Mouse (Mus musculus): ENCODE results near the gene Ppm1j. TPM values are rescaled to one million over a fixed set of nuclear protein-coding genes. Genes with fewer than 3 reads are reported as not detected.

The Ppm1j gene
- total and polyA plus RNA-seq, 2 experiments from 2014 or later = 0.58 to 0.99 TPM

GRCm38 (mm10) chr3:104782061-104782681, 1.3 kb downstream of the Ppm1j start:
- peaks cover 50% of the 10 kb centered on the region for H3K27me3 ChIP-seq (ENCODE audit: insufficient read depth, low read length)
- no peak for TF ChIP-seq CTCF (IDR thresholded peaks at IDR 0.05; ENCODE audit: low read depth)
- H3K4me1 ChIP-seq (ENCODE audit: insufficient read depth, low read length) = peaks cover 5% of the 10 kb centered on the region; the same call in 1 of the 2 replicates
- H3K9me3 ChIP-seq (ENCODE audit: low read length) = no peaks in the 10 kb centered on the region
- H3K9ac ChIP-seq (replicated peaks; ENCODE audit: low read length) = no peak overlapping the region
- no peak overlapping the region for H3K4me3 ChIP-seq (ENCODE audit: low read length)
- H3K27ac ChIP-seq = no peak overlapping the region
- no peak for DNase-seq (ENCODE audit: low spot score)
- peak overlapping the region; percentile 73 for H3K4me2 ChIP-seq (ENCODE audit: low read depth, low read length)
- no peak for ATAC-seq
- no peaks in the 10 kb centered on the region for H3K36me3 ChIP-seq (ENCODE audit: insufficient read depth, low read length)
- WGBS = 19% methylated on average over 12 of the region's 12 CpGs

GRCm38 (mm10) chr3:104783971-104784500, 3.2 kb downstream of the Ppm1j start:
- ATAC-seq (no peak), DNase-seq (ENCODE audit: low spot score) (no peak)
- WGBS = 50% methylated on average over 14 of the region's 14 CpGs
- TF ChIP-seq CTCF (IDR thresholded peaks at IDR 0.05; ENCODE audit: low read depth) = no peak
- Histone ChIP-seq H3K9me3 (ENCODE audit: low read length) (no peaks in the 10 kb centered on the region), H3K36me3 (ENCODE audit: insufficient read depth, low read length) (no peaks in the 10 kb centered on the region), H3K4me3 (ENCODE audit: low read length) (no peak overlapping the region), H3K27me3 (ENCODE audit: insufficient read depth, low read length) (peaks cover 41% of the 10 kb centered on the region), H3K4me1 (ENCODE audit: insufficient read depth, low read length) (peaks cover 5% of the 10 kb centered on the region; the same call in 1 of the 2 replicates), H3K4me2 (ENCODE audit: low read depth, low read length) (no peak overlapping the region), H3K27ac (no peak overlapping the region), H3K9ac (replicated peaks; ENCODE audit: low read length) (no peak overlapping the region)

GRCm38 (mm10) chr3:104785284-104785683, 4.4 kb downstream of the Ppm1j start:
- Histone ChIP-seq H3K9me3 (ENCODE audit: low read length) (no peaks in the 10 kb centered on the region), H3K4me3 (ENCODE audit: low read length) (no peak overlapping the region), H3K27me3 (ENCODE audit: insufficient read depth, low read length) (peaks cover 33% of the 10 kb centered on the region), H3K36me3 (ENCODE audit: insufficient read depth, low read length) (no peaks in the 10 kb centered on the region), H3K4me1 (ENCODE audit: insufficient read depth, low read length) (peaks cover 5% of the 10 kb centered on the region; the same call in 1 of the 2 replicates), H3K9ac (replicated peaks; ENCODE audit: low read length) (no peak overlapping the region), H3K27ac (no peak overlapping the region), H3K4me2 (ENCODE audit: low read depth, low read length) (no peak overlapping the region)
- 91% methylated on average over 6 of the region's 6 CpGs for WGBS
- no peak for DNase-seq (ENCODE audit: low spot score)
- TF ChIP-seq CTCF (IDR thresholded peaks at IDR 0.05; ENCODE audit: low read depth) = no peak
- ATAC-seq = no peak

GRCm38 (mm10) chr3:104788075-104788474, 7.2 kb downstream of the Ppm1j start, which contains the start of gene Rhoc:
TSS of gene Rhoc (plus strand) at chr3:104788375.
- peak within 1 kb of the TSS; percentile 94 for H3K4me2 ChIP-seq (ENCODE audit: low read depth, low read length)
- WGBS = 45% methylated on average over 3 of the region's 3 CpGs
- no peak for ATAC-seq

GRCm38 (mm10) chr3:104788561-104789311, 7.9 kb downstream of the Ppm1j start:
- peaks cover 10% of the 10 kb centered on the region; the same call in 1 of the 2 replicates for H3K27me3 ChIP-seq (ENCODE audit: insufficient read depth, low read length)
- WGBS = 3% methylated on average over 47 of the region's 52 CpGs
- ATAC-seq = peak; percentile 88

More at GRCm38 (mm10) chr3:104788075-104788474, 7.2 kb downstream of the Ppm1j start, which contains the start of gene Rhoc:
- Histone ChIP-seq H3K27ac (peak within 1 kb of the TSS; percentile 71), H3K9me3 (ENCODE audit: low read length) (no peaks in the 10 kb centered on the region), H3K36me3 (ENCODE audit: insufficient read depth, low read length) (no peaks in the 10 kb centered on the region; the same call in 1 of the 2 replicates), H3K27me3 (ENCODE audit: insufficient read depth, low read length) (peaks cover 17% of the 10 kb centered on the region; the same call in 1 of the 2 replicates), H3K9ac (replicated peaks; ENCODE audit: low read length) (peak within 1 kb of the TSS; percentile 50), H3K4me3 (ENCODE audit: low read length) (peak within 1 kb of the TSS; percentile 50), H3K4me1 (ENCODE audit: insufficient read depth, low read length) (0 out of 2 replicates have a peak, but pooled peaks cover 9% of the 10 kb centered on the region)
- no peak for TF ChIP-seq CTCF (IDR thresholded peaks at IDR 0.05; ENCODE audit: low read depth)
- DNase-seq (ENCODE audit: low spot score) = no peak

GRCm38 (mm10) chr3:104789312-104789605, 8.4 kb downstream of the Ppm1j start:
- WGBS = 4% methylated on average over 10 of the region's 10 CpGs
- TF ChIP-seq CTCF (IDR thresholded peaks at IDR 0.05; ENCODE audit: low read depth) = no peak

More at GRCm38 (mm10) chr3:104788561-104789311, 7.9 kb downstream of the Ppm1j start:
- Histone ChIP-seq H3K9me3 (ENCODE audit: low read length) (no peaks in the 10 kb centered on the region), H3K4me2 (ENCODE audit: low read depth, low read length) (peak overlapping the region; percentile 94), H3K36me3 (ENCODE audit: insufficient read depth, low read length) (no peaks in the 10 kb centered on the region; the same call in 1 of the 2 replicates), H3K4me1 (ENCODE audit: insufficient read depth, low read length) (0 out of 2 replicates have a peak, but pooled peaks cover 9% of the 10 kb centered on the region), H3K4me3 (ENCODE audit: low read length) (peak overlapping the region; percentile 50), H3K9ac (replicated peaks; ENCODE audit: low read length) (peak overlapping the region; percentile 50), H3K27ac (peak overlapping the region; percentile 71)
- peak; percentile 85 for DNase-seq (ENCODE audit: low spot score)
- TF ChIP-seq CTCF (IDR thresholded peaks at IDR 0.05; ENCODE audit: low read depth) = peak; percentile 78

More at GRCm38 (mm10) chr3:104789312-104789605, 8.4 kb downstream of the Ppm1j start:
- H3K4me2 ChIP-seq (ENCODE audit: low read depth, low read length) = peak overlapping the region; percentile 94
- H3K9ac ChIP-seq (replicated peaks; ENCODE audit: low read length) = peak overlapping the region; percentile 50
- H3K36me3 ChIP-seq (ENCODE audit: insufficient read depth, low read length) = no peaks in the 10 kb centered on the region; the same call in 1 of the 2 replicates
- no peaks in the 10 kb centered on the region for H3K9me3 ChIP-seq (ENCODE audit: low read length)
- DNase-seq (ENCODE audit: low spot score) (no peak), ATAC-seq (no peak)
- H3K4me1 ChIP-seq (ENCODE audit: insufficient read depth, low read length) = peaks cover 15% of the 10 kb centered on the region; the same call in 1 of the 2 replicates
- peak overlapping the region; percentile 71 for H3K27ac ChIP-seq
- peak overlapping the region; percentile 50 for H3K4me3 ChIP-seq (ENCODE audit: low read length)
- peaks cover 10% of the 10 kb centered on the region; the same call in 1 of the 2 replicates for H3K27me3 ChIP-seq (ENCODE audit: insufficient read depth, low read length)
